Mouse (Mus musculus) hindbrain, embryonic 16.5 days (tissue): Measurements from ENCODE around the gene Gde1. TPM values are rescaled to one million over a fixed set of nuclear protein-coding genes. Genes with fewer than 3 reads are reported as not detected.

Experiments
- ATAC-seq: fragments of 200-750 bp; cut with Nextera tagmentation; 2 replicates; pipeline ENCODE4 v1.8.0; 2017; ENCODE audit warnings: moderate TSS enrichment, moderate library complexity
- H3K27ac ChIP-seq: fragments of 300-500 bp; sonication (generic); 2 replicates; pipeline ENCODE4 v1.5.1; 2014; ENCODE audit warnings: low read depth, mild to moderate bottlenecking, control low read depth, low read length, moderate library complexity
- H3K27me3 ChIP-seq: fragments of 300-500 bp; sonication (generic); replicated peaks from 2 replicates; pipeline ENCODE4 v1.6.1; 2014; ENCODE audit warnings: low read length; ENCODE audit not compliant: control insufficient read depth, insufficient read depth
- H3K36me3 ChIP-seq: fragments of 300-500 bp; sonication (generic); 2 replicates; pipeline ENCODE4 v1.6.1; 2014; ENCODE audit warnings: mild to moderate bottlenecking, low read length, moderate library complexity, mixed read lengths; ENCODE audit not compliant: control insufficient read depth, insufficient read depth
- H3K4me1 ChIP-seq: fragments of 300-500 bp; sonication (generic); 2 replicates; pipeline ENCODE4 v1.6.1; 2014; ENCODE audit warnings: low read depth, low read length; ENCODE audit not compliant: control insufficient read depth, insufficient read depth
- H3K4me2 ChIP-seq: fragments of 300-500 bp; sonication (generic); 2 replicates; pipeline ENCODE4 v1.6.1; 2014; ENCODE audit warnings: mild to moderate bottlenecking, low read length, control low read depth, moderate library complexity
- H3K4me3 ChIP-seq: fragments of 300-500 bp; sonication (generic); 2 replicates; pipeline ENCODE4 v1.5.1; 2014; ENCODE audit warnings: mild to moderate bottlenecking, low read length, control low read depth, moderate library complexity
- H3K9ac ChIP-seq: fragments of 300-500 bp; sonication (generic); 2 replicates; pipeline ENCODE4 v1.6.1; 2014; ENCODE audit warnings: low read depth, mild to moderate bottlenecking, control low read depth, low read length, moderate library complexity
- H3K9me3 ChIP-seq: fragments of 300-500 bp; sonication (generic); 2 replicates; pipeline ENCODE4 v1.6.1; 2014; ENCODE audit warnings: mild to moderate bottlenecking, low read length, moderate library complexity; ENCODE audit not compliant: control insufficient read depth
- WGBS: fragments of 180-500 bp; shearing (Covaris S2); extraction: QIAGEN DNeasy Blood & Tissue Kit; methylation state at CpG from one replicate; pipeline ENCODE4 v1.1.7; 2014; 5-methylcytosine and 5-hydroxymethylcytosine counted together
- polyA plus RNA-seq: library from polyadenylated mRNA; unstranded; fragments of >200 nt; fragmentation: Nextera tagmentation; extraction: Ambion mirVana; gene quantifications from 2 replicates; pipeline ENCODE4 v1.2.1, GENCODE M21; 2015

The Gde1 gene
- 226 and 249 TPM in 2 replicates for polyA plus RNA-seq

GRCm38 (mm10) chr7:118705101-118705961, at the start of gene Gde1:
Gene Gde1, minus strand, starts transcription at chr7:118705778.
- ATAC-seq = peak; percentile 96

GRCm38 (mm10) chr7:118751625-118752024, 46.0 kb upstream of the Gde1 start:
- ATAC-seq = no peak
- Histone ChIP-seq H3K9me3 (no peaks in the 10 kb centered on the region), H3K27me3 (no peaks in the 10 kb centered on the region), H3K4me2 (no peak overlapping the region), H3K9ac (no peak overlapping the region), H3K4me1 (no peaks in the 10 kb centered on the region), H3K4me3 (no peak overlapping the region), H3K36me3 (peaks cover 59% of the 10 kb centered on the region), H3K27ac (no peak overlapping the region)
- WGBS = 89% methylated on average over 7 of the region's 7 CpGs

More at GRCm38 (mm10) chr7:118705101-118705961, at the start of gene Gde1:
- Histone ChIP-seq H3K4me3 (peak within 1 kb of the TSS; percentile 92), H3K27me3 (no peaks in the 10 kb centered on the region), H3K4me1 (peaks cover 18% of the 10 kb centered on the region), H3K36me3 (no peaks in the 10 kb centered on the region), H3K27ac (peak within 1 kb of the TSS; percentile 97), H3K9ac (peak within 1 kb of the TSS; percentile 96), H3K9me3 (no peaks in the 10 kb centered on the region), H3K4me2 (peak within 1 kb of the TSS; percentile 71)
- WGBS = under 1% methylated on average over 64 of the region's 66 CpGs

GRCm38 (mm10) chr7:118749706-118750105, 44.1 kb upstream of the Gde1 start:
- Histone ChIP-seq H3K27me3 (no peaks in the 10 kb centered on the region), H3K36me3 (peaks cover 59% of the 10 kb centered on the region), H3K4me2 (no peak overlapping the region), H3K4me1 (no peaks in the 10 kb centered on the region), H3K27ac (no peak overlapping the region), H3K9ac (no peak overlapping the region), H3K4me3 (no peak overlapping the region), H3K9me3 (no peaks in the 10 kb centered on the region)
- WGBS = 87% methylated on average over 8 of the region's 8 CpGs
- no peak for ATAC-seq

GRCm38 (mm10) chr7:118747891-118748672, 42.5 kb upstream of the Gde1 start:
- no peaks in the 10 kb centered on the region for H3K9me3 ChIP-seq
- ATAC-seq = peak; percentile 91
- H3K27me3 ChIP-seq = no peaks in the 10 kb centered on the region
- no peak overlapping the region for H3K9ac ChIP-seq
- H3K4me1 ChIP-seq = no peaks in the 10 kb centered on the region
- H3K4me3 ChIP-seq = no peak overlapping the region
- H3K4me2 ChIP-seq = no peak overlapping the region
- 76% methylated on average over 12 of the region's 12 CpGs for WGBS
- H3K27ac ChIP-seq = no peak overlapping the region
- H3K36me3 ChIP-seq = peaks cover 51% of the 10 kb centered on the region

GRCm38 (mm10) chr7:118744766-118745165, 39.2 kb upstream of the Gde1 start:
- H3K9me3 ChIP-seq = no peaks in the 10 kb centered on the region
- H3K36me3 ChIP-seq = peaks cover 32% of the 10 kb centered on the region
- peaks cover 12% of the 10 kb centered on the region for H3K4me1 ChIP-seq
- no peaks in the 10 kb centered on the region for H3K27me3 ChIP-seq
- H3K4me2 ChIP-seq = no peak overlapping the region
- WGBS = 93% methylated on average over 5 of the region's 5 CpGs
- no peak overlapping the region for H3K27ac ChIP-seq
- no peak overlapping the region for H3K9ac ChIP-seq
- no peak for ATAC-seq
- no peak overlapping the region for H3K4me3 ChIP-seq

- Histone ChIP-seq H3K9me3 (no peaks in the 10 kb centered on the region), H3K4me3 (no peak overlapping the region), H3K4me2 (no peak overlapping the region), H3K36me3 (peaks cover 15% of the 10 kb centered on the region; the same call in 1 of the 2 replicates), H3K27ac (no peak overlapping the region), H3K27me3 (no peaks in the 10 kb centered on the region), H3K9ac (no peak overlapping the region), H3K4me1 (peaks cover 12% of the 10 kb centered on the region)
- WGBS = 83% methylated on average over 6 of the region's 6 CpGs
- no peak for ATAC-seq
These were observed 36.7 kb upstream of the Gde1 start for GRCm38 (mm10) chr7:118742278-118742677.

GRCm38 (mm10) chr7:118740532-118741338, 35.2 kb upstream of the Gde1 start:
- H3K9ac ChIP-seq = peak overlapping the region; percentile 84
- WGBS = 3% methylated on average over 41 of the region's 41 CpGs
- H3K4me3 ChIP-seq = peak overlapping the region; percentile 84
- peaks cover 7% of the 10 kb centered on the region; the same call in 1 of the 2 replicates for H3K36me3 ChIP-seq
- peak; percentile 96 for ATAC-seq
- H3K9me3 ChIP-seq = no peaks in the 10 kb centered on the region
- H3K27me3 ChIP-seq = no peaks in the 10 kb centered on the region
- peak overlapping the region; percentile 87 for H3K27ac ChIP-seq
- peak overlapping the region; percentile 62 for H3K4me2 ChIP-seq
- peaks cover 12% of the 10 kb centered on the region for H3K4me1 ChIP-seq

- H3K9me3 ChIP-seq = no peaks in the 10 kb centered on the region
- 1% methylated on average over 14 of the region's 16 CpGs for WGBS
- peak within 1 kb of the TSS; percentile 84 for H3K9ac ChIP-seq
- peak within 1 kb of the TSS; percentile 84 for H3K4me3 ChIP-seq
- H3K27ac ChIP-seq = peak within 1 kb of the TSS; percentile 87
- no peaks in the 10 kb centered on the region for H3K27me3 ChIP-seq
- H3K4me2 ChIP-seq = peak within 1 kb of the TSS; percentile 62
- peak; percentile 79 for ATAC-seq
- peaks cover 4% of the 10 kb centered on the region for H3K36me3 ChIP-seq
- peaks cover 12% of the 10 kb centered on the region for H3K4me1 ChIP-seq
These were observed 34.5 kb upstream of the Gde1 start, which contains the start of gene Vps35l for GRCm38 (mm10) chr7:118739975-118740531. Gene Vps35l, plus strand, starts transcription at chr7:118740226.
